Mouse (Mus musculus): Measurements from ENCODE around the gene Fam43b.

Fam43b gene

DNA sequence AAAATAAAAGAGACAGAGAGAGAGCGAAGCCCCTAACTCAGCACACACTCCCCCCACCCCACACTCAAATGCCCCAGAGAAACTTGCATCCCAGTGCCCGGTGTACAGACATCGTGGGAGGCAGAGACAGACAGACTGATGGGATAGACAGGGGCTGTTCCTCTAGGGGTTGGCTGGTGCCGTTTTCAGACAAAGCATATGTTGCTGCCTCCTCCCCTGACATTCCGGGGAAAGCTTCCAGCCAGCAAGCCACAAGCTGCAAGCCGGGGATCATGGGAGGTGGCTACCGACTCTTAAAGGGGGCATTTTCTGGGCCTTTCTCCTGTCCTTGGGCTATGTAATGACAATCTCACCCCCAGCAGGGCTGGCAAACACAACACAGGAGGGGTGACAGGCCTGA, 2.6 kb downstream of the Fam43b start:
- no peak for DNase-seq

DNA sequence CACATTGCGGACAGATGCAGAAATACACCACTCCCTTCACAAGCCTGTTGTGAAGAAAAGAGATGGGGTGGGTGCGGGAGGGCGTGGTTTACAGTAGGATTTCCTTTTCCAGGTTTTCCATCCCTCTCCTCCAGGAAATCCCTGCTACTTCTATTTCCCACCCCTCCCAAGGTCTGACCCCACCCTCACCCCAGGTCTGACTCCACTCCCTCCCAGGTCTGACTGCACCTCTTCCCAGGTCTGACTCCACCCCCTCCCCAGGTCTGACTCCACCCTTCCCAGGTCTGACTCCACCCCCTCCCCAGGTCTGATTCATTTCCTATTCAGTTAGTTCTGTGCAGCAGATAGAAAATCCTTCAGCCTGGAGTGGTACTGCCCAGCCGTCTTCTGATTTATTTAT, 12.5 kb downstream of the Fam43b start:
- DNase-seq: no peak

DNA sequence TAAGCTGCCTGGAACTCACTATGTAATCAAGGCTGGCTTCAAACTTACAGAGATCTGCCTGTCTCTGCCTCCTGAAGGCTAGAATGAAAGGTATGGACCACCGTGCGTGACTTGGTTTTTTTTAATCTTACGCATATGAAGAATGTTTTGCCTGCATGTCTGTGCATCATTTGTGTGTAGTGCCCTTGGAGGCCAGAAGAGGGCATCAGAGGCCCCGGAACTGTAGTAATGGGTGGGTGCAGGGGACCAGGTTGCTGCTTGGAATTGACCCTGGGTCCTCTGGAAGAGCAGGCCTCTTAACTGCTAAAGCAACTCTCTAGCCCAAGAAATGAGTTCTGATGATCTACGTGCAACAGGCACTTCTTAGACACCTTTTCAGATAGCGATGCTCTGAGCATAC, 13.9 kb downstream of the Fam43b start:
- DNase-seq: no peak

DNA sequence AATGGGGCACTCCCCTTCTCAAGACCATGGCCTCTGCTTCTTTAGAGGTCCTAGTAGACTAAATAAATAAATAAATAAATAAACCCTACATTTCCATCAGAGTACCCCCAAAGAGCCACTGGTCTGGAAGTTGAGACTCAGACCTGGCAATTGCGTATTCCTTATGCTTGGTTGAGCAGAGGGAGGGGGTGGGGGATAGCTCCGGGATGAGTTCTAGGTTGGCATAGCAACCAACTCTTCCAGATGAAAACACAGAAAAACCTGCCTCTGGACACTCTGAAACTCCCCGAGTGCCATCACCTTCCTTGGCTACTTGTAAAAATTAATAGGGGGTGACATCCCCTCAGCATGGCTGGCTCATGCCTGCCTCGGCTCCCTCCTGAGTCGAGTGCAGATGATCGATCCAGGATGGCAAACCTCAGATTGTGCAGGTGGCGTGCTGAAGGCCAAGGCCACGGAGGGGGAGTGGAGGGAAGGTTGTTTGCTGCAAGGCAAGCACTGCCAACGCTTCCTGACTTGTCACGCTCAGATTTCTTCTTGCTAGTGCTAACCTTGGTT, 16.1 kb downstream of the Fam43b start:
- no peak for DNase-seq

DNA sequence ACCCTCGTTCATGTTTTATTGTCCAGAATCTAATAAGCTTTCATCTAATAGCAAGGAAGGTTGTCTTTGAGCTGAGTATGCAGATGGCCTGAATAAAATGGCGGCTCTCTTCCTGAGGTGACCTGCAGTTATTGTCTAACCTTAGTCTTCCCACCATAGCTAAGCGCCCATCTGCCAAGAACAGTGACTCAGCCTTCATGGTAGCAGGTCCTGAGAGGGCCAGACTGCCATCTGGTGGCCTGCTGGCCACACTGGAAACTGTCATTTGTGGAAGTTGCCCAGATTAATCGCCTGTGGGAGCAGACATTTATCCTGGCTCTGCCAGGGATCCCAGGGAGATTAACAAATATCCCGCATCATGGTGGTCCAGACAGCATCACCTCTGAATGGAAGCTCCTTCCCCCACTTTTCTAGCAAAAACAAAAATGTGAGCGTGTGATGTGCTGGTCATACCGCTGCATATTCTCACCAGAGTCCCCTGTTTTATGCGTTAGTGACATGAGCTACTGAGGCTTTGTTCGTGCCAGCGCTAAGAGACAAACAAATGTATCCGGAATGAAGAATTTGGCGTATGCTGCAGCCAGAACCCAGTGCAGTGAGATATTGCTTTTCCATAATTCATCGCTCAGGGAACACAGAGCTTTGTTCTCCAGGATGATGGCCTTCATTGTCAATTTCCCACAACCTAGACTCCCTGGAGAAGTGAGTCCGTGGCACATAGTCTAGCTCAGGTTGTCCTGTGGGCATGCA, 17.1 kb downstream of the Fam43b start:
- DNase-seq: peak; percentile 88 to 89

DNA sequence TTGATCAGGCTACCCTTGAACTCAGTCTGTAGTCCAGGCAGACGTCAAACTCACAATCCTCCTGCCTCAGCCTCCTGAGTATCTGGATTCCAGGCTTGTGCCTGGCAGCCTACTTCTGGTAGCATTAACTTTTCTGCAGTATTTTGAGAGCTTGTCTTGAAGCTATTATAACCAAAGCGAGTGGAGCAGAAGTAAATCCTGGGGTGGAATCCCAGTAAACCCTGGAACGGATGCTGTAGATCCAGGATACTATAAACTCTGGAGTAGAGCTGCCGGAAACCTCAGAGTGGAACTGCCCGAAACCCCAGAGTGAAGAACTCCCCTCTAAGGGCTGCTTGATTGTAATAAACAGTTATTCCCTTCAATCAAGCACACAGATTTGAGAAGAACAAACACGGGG, 18.8 kb downstream of the Fam43b start:
- peak; percentile 66 to 77 for DNase-seq

DNA sequence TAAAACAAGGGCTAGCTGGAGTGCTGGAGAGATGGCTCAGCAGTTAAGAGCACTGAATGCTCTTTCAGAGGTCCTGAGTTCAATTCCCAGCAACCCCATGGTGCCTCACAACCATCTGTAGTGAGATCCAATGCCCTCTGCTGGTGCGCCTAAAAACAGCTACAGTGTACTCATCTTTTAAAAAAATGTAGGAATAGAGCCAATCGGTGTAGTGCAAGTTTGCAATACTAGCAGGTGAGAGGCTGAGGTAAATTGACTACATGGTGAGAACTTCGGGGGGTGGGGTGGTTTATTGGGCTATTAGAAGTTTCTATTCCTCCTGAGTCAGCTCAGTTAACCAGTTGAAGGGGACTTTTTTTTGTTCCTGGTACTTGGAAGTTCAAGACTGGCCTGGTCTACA, 21.2 kb downstream of the Fam43b start:
- DNase-seq: no peak

DNA sequence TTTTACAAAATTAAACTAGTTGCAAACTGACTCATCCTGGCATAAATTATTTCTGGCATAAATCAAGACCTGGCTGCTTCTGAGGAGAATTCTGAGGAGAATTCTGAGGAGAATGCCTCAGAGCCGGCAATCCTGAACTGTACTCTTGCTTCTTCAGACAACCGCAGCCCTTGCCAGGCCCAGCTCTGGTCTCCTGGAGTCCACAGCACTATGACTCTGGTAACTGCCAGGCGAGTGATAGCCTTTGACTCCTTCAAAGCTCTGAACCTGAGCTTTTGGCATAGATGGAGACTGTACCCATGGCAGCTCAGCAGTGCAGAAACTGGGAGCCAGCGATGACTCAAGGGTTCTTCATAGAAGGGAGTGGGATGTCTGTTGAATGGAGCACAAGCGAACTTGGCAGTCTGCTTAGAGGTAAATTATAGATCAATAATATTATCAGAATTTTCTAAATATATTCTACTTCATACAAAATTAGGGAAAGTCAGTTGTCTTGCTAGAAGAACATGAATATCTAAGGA, 25.3 kb downstream of the Fam43b start:
- no peak for DNase-seq

DNA sequence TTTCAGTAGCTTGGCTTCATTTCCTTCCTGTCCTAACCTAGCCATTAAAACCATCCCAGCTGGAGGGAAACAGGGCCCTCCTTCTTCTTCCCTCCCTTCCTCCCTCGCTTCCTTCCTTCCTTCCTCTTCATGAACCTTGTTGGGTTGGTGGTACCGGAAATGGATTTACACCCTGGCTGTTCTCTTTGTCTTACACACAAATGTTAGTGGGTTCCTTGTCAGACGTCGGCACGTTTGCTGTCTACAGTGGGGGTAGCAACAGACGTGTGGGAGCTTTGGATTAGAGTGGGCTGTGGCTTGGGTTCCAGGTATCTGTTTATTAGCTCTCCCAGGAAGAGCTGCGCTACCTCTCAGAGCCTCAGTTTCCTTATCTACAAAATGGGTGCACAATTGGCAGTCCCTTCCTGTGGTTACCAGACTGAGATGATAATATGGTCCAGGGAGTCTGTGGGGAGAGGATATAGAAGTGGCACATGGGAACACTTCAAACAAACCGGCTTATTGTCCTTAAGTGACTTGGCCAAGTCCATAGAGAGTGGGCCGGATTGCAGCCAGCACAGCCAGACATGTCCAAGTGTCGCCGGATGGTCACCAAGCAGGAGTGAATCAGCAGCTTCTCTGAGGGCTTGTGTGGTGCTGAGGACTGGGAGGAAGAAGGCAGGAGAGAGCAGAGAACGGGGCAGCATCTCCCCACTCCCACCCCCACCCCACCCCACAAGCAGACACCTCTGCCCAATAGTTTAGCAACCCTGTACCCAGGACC, 27.6 kb downstream of the Fam43b start:
- DNase-seq: no peak

DNA sequence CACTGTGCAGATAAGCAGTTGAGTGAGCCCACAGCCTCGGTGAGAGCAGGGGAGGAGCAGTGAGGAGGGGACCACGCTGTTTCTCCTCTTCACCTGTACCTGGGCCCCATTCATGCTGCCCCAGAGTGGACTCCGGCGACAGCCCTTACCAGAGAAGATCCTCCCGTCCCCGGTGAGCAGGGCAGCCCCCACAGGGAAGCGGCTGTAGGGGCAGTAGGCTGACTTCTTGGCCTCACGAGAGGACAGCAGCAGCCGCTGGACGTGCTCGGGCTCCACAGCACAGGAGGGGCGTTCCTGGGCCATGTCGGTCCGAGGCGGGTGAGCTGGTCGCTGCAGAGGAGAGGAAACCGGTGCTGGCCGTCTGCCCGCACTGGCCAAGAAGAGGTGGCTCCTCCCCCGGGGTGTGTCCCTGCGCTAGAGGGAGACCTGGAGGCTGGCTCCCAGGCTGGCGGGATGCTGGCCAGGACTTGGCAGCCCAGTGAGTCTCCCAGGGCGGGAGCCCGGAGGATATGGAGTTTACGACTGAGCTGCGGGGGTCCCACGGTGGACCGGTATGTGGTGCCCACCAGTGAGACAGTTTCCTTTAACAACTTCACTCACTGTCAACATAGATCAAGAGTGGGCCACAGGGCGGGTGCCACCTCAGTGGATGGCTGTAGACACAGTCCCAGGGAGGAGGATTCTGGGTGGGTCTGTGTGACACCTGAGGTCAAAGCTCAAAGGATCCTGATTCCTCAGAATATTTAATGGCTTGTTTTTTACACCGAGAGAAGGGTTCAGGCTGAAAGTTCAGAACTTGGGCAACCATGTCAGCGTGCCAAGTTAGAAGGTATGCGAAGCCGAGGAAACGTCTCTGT, 28.5 kb downstream of the Fam43b start, which contains the start of gene Cda:
Gene Cda (minus strand): TSS at position 352 of the 857 bp plus-strand sequence.
- DNase-seq: peak; percentile 96 to 97

DNA sequence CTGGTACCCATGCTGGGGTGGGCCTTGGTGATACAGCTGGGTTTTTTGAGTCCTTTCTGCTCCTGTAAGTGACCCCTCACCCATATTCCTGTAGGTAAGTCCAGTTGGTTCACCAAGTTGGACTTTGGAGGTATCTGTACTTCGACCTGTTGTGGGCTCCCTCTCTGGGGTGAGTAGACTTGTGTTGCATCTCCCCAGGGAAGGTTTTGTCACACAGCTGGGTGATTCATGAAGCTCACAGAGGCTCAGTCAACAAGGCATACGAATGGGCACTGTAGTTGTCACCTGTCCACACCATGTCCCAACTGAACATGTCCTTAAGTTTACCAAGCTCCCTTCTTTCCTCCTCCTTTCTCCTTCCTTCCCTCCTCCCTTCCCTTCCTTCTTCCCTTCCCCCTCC, 29.8 kb downstream of the Fam43b start:
- DNase-seq: peak; percentile 61 to 85

DNA sequence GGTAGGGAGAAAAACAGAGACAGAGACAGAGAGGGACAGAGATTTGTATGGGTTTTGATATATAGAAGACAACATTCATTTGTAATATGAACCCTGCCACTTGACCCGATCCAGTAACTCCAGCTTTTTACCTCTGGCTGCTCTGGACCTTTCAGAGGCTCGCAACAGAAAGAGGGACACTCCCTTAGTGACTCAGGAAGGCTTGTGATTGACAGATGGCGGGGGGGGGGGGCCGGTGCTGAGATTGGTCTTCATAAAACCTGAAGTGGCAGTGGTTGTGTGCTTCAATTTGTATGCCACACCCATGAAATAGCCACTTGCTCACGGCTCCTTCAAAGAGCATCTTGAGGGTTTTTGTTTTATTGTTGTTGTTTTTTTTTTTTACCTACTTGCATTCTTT, 32.8 kb downstream of the Fam43b start:
- DNase-seq: no peak

DNA sequence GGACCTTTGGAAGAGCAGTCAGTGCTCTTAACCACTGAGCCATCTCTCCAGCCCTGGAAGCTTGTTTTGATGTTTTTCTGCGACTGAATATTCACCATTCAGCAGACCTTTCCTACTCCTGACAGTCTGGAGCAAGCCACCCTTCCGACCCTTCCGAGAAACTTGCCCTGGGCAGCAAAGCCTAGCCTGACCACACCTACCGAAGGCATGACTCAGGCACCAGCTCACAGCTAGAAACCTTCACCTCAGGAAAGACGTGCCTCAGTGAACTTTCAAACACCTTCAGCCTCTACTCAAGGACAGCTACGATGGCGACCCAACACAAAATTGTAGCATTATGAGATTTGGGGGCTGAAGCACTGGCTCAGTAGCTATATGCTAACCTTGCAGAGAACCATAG, 33.4 kb downstream of the Fam43b start:
- peak in 1 of 2 experiments; percentile 67 for DNase-seq

DNA sequence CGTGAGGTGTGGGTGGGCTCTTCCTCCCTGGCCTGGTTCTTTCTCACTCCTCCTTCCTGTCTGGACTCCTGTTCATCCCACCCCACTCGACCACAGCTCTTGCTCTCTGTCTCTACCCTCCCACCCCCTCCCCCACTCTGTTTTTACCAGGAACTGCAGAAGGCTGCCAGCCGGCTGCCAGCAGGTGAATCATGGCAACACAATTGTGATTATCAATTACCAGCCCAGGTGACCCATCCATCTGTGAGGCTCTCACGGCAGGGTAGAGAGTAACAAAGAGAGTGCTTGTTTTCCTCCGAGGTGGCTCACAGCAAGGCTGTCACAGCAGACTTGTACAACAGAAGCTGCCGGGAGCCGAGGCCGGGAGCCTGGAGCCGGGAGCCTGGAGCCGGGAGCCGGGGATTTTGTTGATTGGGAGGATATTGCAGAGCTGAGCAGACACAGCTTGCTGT, 34.9 kb downstream of the Fam43b start:
- DNase-seq: peak in 1 of 2 experiments; percentile 28

DNA sequence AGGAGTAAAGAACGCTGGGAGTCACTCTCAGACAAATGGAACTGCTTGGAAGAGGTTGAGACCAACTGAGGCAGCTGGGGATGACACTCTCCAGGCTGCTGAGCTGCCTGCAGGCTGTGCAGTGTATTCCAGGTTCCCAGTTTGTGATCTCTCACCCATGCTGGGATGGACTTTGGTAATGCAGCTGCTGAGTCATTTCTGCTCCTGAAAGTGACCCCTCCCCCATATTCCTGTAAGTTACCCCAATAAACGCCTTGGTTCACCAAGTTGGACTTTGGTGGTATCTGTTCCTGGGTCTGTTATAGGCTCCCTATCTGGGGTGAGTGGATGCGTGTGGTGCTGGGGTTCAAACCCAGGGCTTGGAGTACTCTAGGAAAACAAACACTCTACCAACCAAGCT, 38.2 kb downstream of the Fam43b start:
- DNase-seq: no peak

DNA sequence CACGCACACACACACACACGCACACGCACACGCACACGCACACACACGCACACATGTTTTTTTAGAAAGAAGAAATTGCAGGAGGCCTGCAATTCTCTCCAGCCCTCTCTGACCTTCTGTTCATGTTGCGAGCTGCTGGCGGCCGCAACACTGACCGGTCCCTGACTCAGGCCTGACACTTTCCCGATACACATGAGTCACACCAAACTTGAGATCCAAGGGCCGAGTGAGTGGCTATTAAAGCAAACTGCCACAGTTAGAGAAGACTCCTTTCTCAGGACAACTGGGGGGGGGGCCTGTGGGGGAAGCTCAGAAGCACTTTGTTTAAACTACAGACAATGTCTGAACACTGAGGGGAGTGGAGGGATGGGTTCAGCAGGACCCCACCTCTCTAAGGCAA, 39.8 kb downstream of the Fam43b start:
- no peak for DNase-seq

DNA sequence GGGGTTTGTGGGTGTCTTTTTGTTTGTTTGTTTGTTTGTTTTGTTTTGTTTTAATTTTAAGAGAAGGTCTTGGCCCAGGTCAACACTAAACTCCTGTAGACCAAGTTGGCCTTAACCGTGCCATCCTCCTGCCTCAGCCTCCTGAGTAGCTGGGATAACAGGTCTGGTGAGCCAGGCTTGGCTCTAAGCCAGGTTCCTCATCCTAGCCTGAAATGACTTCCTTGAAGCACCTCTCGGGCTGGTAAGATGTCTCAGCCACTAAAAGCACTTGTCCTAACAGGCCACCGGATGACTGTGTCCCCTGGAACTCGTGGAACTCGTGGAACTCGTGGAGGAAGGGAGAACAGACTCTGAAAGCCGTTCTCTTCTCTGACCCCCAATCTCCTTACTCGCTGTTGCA, 40.2 kb downstream of the Fam43b start:
- DNase-seq: peak in 1 of 2 experiments; percentile 31

DNA sequence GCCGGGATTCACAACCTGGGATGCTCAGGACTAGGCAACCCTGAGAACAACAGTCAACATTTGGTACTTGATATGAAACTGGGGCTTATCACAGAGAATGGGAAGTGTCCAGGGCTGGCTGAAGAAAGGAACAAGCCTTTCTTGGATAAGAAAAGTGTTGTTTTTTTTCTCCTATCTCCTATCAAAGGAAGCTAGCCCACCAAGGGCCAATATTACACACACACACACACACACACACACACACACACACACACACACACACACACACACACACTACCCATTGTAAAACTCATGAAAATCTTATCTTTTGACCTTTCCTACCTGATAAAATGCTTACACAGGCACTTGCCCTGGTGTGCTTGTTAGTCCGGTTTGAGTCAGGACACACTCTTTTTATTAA, 40.8 kb downstream of the Fam43b start:
- no peak for DNase-seq

DNA sequence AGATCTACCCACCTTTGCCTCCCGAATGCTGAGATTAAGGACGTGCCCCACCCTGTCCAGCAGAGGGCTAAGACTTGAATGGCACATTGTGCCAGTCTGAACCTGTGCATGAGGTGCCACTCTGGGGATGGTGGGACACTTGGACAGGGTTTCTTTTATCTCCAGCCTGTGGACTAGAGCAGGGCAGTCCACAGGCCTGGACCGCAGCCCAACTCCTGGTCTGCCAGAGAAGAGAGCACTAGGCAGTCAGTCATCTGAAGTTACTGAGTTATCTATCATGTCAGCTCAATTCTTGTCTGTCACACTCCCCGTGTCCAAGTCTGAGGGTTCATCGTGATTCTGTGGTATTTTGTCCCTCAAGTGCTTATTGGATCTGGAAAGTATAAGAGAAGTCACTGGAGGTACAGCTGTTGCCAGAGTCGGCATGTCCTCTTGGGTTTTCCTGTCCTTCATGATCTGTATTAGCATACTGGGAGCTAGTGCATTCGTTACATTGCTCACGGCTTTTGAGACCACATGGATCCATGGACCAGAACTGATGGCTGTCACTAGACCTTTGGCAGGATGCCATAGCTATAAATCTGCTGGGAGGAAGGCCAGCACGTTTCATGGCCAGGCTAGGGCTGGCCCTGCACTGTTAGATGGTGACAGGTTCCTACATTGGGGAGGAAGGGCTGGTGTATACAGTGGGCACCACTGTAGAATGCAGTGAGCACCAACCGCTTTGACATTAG, 42.7 kb downstream of the Fam43b start:
- peak; percentile 64 to 73 for DNase-seq

DNA sequence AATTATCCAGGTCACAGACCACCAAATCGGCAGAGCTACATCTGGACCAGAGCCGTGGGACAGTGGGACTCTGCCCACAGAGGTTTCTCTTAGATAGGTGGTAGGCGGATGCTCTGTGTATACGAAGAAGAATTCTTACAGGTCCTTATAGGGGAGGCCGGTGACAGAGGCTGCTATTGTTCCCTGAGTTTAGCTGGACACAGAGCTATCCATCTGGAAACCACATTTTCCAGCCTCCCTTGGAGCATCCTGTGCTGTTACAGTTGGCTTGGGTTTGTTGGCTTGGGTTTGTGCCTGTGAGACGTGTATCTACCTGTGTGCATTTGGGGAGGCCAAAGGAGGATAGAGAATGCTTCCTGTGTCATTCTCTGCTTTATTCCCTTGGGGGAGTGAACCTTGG, 43.6 kb downstream of the Fam43b start:
- DNase-seq: no peak

DNA sequence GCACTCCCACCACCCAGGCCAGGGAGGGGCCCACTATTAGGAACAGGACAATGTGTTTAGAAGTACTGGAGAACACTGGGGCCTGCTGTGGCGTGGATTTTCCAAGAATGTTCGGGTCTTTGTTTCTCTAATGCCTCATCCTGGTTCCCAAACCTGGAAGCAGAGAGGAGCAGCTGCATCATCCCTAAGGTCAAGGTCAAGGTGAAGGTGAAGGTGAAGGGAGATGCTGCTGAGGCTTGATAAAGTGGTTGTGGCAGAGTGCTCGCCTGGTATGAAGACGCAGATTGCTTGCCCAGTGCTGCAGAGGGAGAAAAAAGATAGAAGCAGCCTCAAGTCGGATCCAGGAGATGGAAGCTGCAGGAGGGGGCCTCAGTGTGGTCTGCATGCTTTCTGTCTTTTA, 44.5 kb downstream of the Fam43b start:
- no peak for DNase-seq

DNA sequence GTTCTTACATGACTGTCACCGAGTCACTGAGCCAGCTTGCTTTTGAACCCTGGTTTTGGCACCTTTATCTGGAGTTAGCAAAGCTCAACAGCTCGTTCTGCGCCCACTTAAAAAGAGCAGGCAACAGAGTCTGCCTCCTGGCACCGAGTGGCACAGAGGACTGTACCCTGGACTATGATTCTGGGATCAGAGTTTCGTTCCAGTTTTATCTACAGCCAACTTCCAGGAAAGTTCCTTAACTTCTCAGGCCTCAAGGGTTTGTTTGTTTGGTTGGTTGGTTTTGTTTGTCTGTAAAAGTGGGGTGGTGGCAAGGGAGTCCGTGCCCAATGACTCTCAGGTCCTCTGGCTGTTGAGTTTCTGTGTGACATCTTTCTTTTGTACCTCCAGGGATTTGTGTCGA, 47.6 kb downstream of the Fam43b start:
- DNase-seq: peak; percentile 52 to 73
